Mouse (Mus musculus) T-helper 1 cell (primary cell): ENCODE data around the gene Exoc4.

ENCODE experiments used
- in situ Hi-C: fragments of 300-600 bp; cut with MboI, MseI; formaldehyde crosslinking; loops from one replicate; pipeline ENCODE4 v1.15.1; 2025; ENCODE audit warnings: high pct_unique_total_duplicates

The Exoc4 gene

GRCm38 (mm10) chr6:33466168-33466839 lies 217.4 kb downstream of the Exoc4 start:
- in situ Hi-C loops: no loop called here

GRCm38 (mm10) chr6:33468480-33468879 lies 219.6 kb downstream of the Exoc4 start:
- in situ Hi-C loops: no loop called here

GRCm38 (mm10) chr6:33476134-33476533 lies 227.2 kb downstream of the Exoc4 start:
- in situ Hi-C loops: no loop called here

- in situ Hi-C loops: no loop called here
Measured at GRCm38 (mm10) chr6:33484568-33484967, 235.7 kb downstream of the Exoc4 start.

- in situ Hi-C loops: no loop called here
Measured at GRCm38 (mm10) chr6:33489788-33490187, 240.9 kb downstream of the Exoc4 start.

- in situ Hi-C loops: no loop called here
Measured at GRCm38 (mm10) chr6:33496141-33496855, 247.4 kb downstream of the Exoc4 start.

- in situ Hi-C loops: no loop called here
Measured at GRCm38 (mm10) chr6:33497348-33497747, 248.5 kb downstream of the Exoc4 start.

- in situ Hi-C loops: no loop called here
Measured at GRCm38 (mm10) chr6:33502388-33502787, 253.5 kb downstream of the Exoc4 start.

GRCm38 (mm10) chr6:33503381-33503780 lies 254.5 kb downstream of the Exoc4 start:
- in situ Hi-C loops: no loop called here

GRCm38 (mm10) chr6:33507134-33507533 lies 258.2 kb downstream of the Exoc4 start:
- in situ Hi-C loops: no loop called here

GRCm38 (mm10) chr6:33515391-33515790 lies 266.5 kb downstream of the Exoc4 start:
- in situ Hi-C loops: no loop called here

GRCm38 (mm10) chr6:33516798-33517197 lies 267.9 kb downstream of the Exoc4 start:
- in situ Hi-C loops: no loop called here

GRCm38 (mm10) chr6:33517890-33518410 lies 269.1 kb downstream of the Exoc4 start:
- in situ Hi-C loops: no loop called here

- in situ Hi-C loops: no loop called here
Measured at GRCm38 (mm10) chr6:33525695-33526366, 276.9 kb downstream of the Exoc4 start.

GRCm38 (mm10) chr6:33540356-33540755 lies 291.5 kb downstream of the Exoc4 start:
- in situ Hi-C loops: no loop called here

GRCm38 (mm10) chr6:33542712-33543111 lies 293.8 kb downstream of the Exoc4 start:
- in situ Hi-C loops: no loop called here

- in situ Hi-C loops: no loop called here
Measured at GRCm38 (mm10) chr6:33551934-33552333, 303.0 kb downstream of the Exoc4 start.

GRCm38 (mm10) chr6:33560925-33561324 lies 312.0 kb downstream of the Exoc4 start:
- in situ Hi-C loops: no loop called here

- in situ Hi-C loops: no loop called here
Measured at GRCm38 (mm10) chr6:33561911-33562310, 313.0 kb downstream of the Exoc4 start.

- in situ Hi-C loops: no loop called here
Measured at GRCm38 (mm10) chr6:33575947-33576346, 327.1 kb downstream of the Exoc4 start.

- in situ Hi-C loops: no loop called here
Measured at GRCm38 (mm10) chr6:33608469-33608868, 359.6 kb downstream of the Exoc4 start.

GRCm38 (mm10) chr6:33613978-33614377 lies 365.1 kb downstream of the Exoc4 start:
- in situ Hi-C loops: no loop called here
